Comparison of ENCODE assay signal across 13 mouse cellular contexts in genomic region chr2:127313878-127314277, GRCm38 (mm10). TPM values are rescaled to one million over a fixed set of nuclear protein-coding genes. Genes with fewer than 3 reads are reported as not detected.
A peak's percentile ranks its signal among the peaks of the same experiment; 100 is the strongest.
DNase-seq lines count a peak whose midpoint lies in the region; ATAC-seq and TF ChIP-seq lines count a peak whose summit lies in the region.
"Had no signal": no experiment of that assay in that cellular context is flagged by ENCODE, and none has a peak within 500 bp of the region (broad histone marks: within the 10 kb centered on the region; RNA-seq: fewer than 3 reads in every experiment).

No protein-coding gene starts in this region.

- intact Hi-C loops in heart, postnatal 25 days (cut with DNase I), result no loop called here
- intact Hi-C loops in left cerebral cortex, postnatal 14 days (cut with DNase I), result no loop called here

- H3K4me3 ChIP-seq in heart, embryonic 15.5 days, result no peak overlapping the region
- no peak overlapping the region for H3K4me3 ChIP-seq in lung, embryonic 16.5 days (ENCODE audit: low read length)
- H3K4me3 ChIP-seq in brown adipose tissue, adult 24 weeks (ENCODE audit: insufficient read depth, low read depth, low read length), result no peak overlapping the region
- H3K4me3 ChIP-seq in small intestine, adult 2 months (ENCODE audit: low read depth, low read length), result no peak overlapping the region

- H3K9ac ChIP-seq in heart, embryonic 15.5 days, result no peak overlapping the region
- no peak overlapping the region for H3K9ac ChIP-seq in lung, embryonic 16.5 days (ENCODE audit: low read length)
- H3K9ac ChIP-seq: hindbrain, embryonic 14.5 days had no signal

- peak overlapping the region; percentile 83 for H3K27ac ChIP-seq in heart, embryonic 15.5 days
- H3K27ac ChIP-seq in lung, embryonic 16.5 days (ENCODE audit: low read length), result peak overlapping the region; percentile 70
- H3K27ac ChIP-seq in brown adipose tissue, adult 24 weeks (replicated peaks; ENCODE audit: low read depth, low read length), result peak overlapping the region; percentile 29; the same call in 1 of the 2 replicates
- H3K27ac ChIP-seq in small intestine, adult 2 months (ENCODE audit: insufficient read depth, low read depth, low read length), result peak overlapping the region; percentile 34; the same call in 1 of the 2 replicates
- H3K27ac ChIP-seq: hindbrain, embryonic 14.5 days had no signal

- 40% methylated on average over 4 of the region's 4 CpGs for WGBS in heart, embryonic 15.5 days
- 40% methylated on average over 4 of the region's 4 CpGs for WGBS in lung, embryonic 16.5 days
- 52% methylated on average over 4 of the region's 4 CpGs for WGBS in small intestine, adult 2 months

- ATAC-seq in heart, embryonic 15.5 days (replicated peaks; ENCODE audit: insufficient number of reproducible peaks, insufficient read depth, low FRiP score, low read depth), result peak; percentile 50
- ATAC-seq in lung, embryonic 16.5 days (ENCODE audit: low read depth), result peak; percentile 74

- peaks cover 9% of the 10 kb centered on the region; the same call in 1 of the 2 replicates for H3K4me1 ChIP-seq in heart, embryonic 15.5 days (replicated peaks)
- no peaks in the 10 kb centered on the region for H3K4me1 ChIP-seq in lung, embryonic 16.5 days (replicated peaks; ENCODE audit: control insufficient read depth, insufficient read depth, low read length)
- H3K4me1 ChIP-seq in brown adipose tissue, adult 24 weeks (ENCODE audit: control insufficient read depth, insufficient read depth, insufficient read length, low read length), result peaks cover 4% of the 10 kb centered on the region
- H3K4me1 ChIP-seq in small intestine, adult 2 months (ENCODE audit: control insufficient read depth, insufficient read depth, insufficient read length, low read length), result peaks cover 2% of the 10 kb centered on the region; the same call in 1 of the 2 replicates

- peaks cover 2% of the 10 kb centered on the region; the same call in 1 of the 2 replicates for H3K9me3 ChIP-seq in heart, embryonic 15.5 days (replicated peaks)
- no peaks in the 10 kb centered on the region for H3K9me3 ChIP-seq in lung, embryonic 16.5 days (ENCODE audit: control insufficient read depth, low read length)

- no peak for TF ChIP-seq CTCF in small intestine, adult 2 months (IDR thresholded peaks at IDR 0.05; ENCODE audit: extremely low read depth, insufficient read length, insufficient replicate concordance, low read depth, low read length)

- DNase-seq in heart, postnatal 25 days (ENCODE audit: low spot score), result no peak
- DNase-seq in lung, postnatal 10 days, result no peak
- DNase-seq in left cerebral cortex, postnatal 14 days (ENCODE audit: low spot score in 2 of 2), result no peak
- no peak for DNase-seq in lung, adult 18-20 months
- DNase-seq: adrenal gland, postnatal 25 days; embryo, embryonic 11 days; layer of hippocampus, postnatal 36 days had no signal

- TF ChIP-seq POLR2A in small intestine, adult 2 months (IDR thresholded peaks at IDR 0.05; ENCODE audit: low read depth, low read length), result no peak

- H3K27me3 ChIP-seq in heart, embryonic 15.5 days, result no peaks in the 10 kb centered on the region
- no peaks in the 10 kb centered on the region for H3K27me3 ChIP-seq in lung, embryonic 16.5 days (ENCODE audit: control insufficient read depth, insufficient read depth, low read depth, low read length)
- no peaks in the 10 kb centered on the region for H3K27me3 ChIP-seq in small intestine, adult 2 months (ENCODE audit: control insufficient read depth, insufficient read depth, low read length)

- H3K36me3 ChIP-seq in heart, embryonic 15.5 days, result no peaks in the 10 kb centered on the region
- H3K36me3 ChIP-seq in lung, embryonic 16.5 days (ENCODE audit: control insufficient read depth, insufficient read depth, low read length), result no peaks in the 10 kb centered on the region
- H3K36me3 ChIP-seq in small intestine, adult 2 months (ENCODE audit: control insufficient read depth, insufficient read depth, low read length), result no peaks in the 10 kb centered on the region

- no peak overlapping the region for H3K4me2 ChIP-seq in heart, embryonic 15.5 days
- H3K4me2 ChIP-seq in lung, embryonic 16.5 days (ENCODE audit: low read depth, low read length), result no peak overlapping the region
- H3K4me2 ChIP-seq: hindbrain, embryonic 14.5 days had no signal

RNA-seq across cellular contexts. Expression of gene Dusp2, which starts 22.1 kb away (rescaled TPM):
- 11.6 and 16.7 TPM in 2 replicates for polyA plus RNA-seq in heart, embryonic 15.5 days (2015; fragmentation: Nextera tagmentation; extraction: Ambion mirVana)
- total RNA-seq in heart, postnatal 25 days (2021), result under 1 TPM; 0.31 to 0.49 TPM
- polyA plus RNA-seq in lung, embryonic 16.5 days (2015; fragmentation: Nextera tagmentation; extraction: Ambion mirVana), result 6.1 and 6.2 TPM in 2 replicates
- 0.63 TPM in 1 of 2 replicates, not detected in the other for polyA plus RNA-seq in brown adipose tissue, adult 24 weeks (2012; ENCODE audit: insufficient read depth, insufficient read length, missing spikeins)
- polyA plus RNA-seq in small intestine, adult 2 months (2012; rRNA removed), result 5.2 and 10.2 TPM in 2 replicates
- total RNA-seq in left cerebral cortex, postnatal 14 days (2021), result 1 to 10 TPM; 2.8 to 4.1 TPM

RNA-seq across cellular contexts. Expression of gene Astl, which starts 24.6 kb away (rescaled TPM):
- polyA plus RNA-seq in heart, embryonic 15.5 days (2015; fragmentation: Nextera tagmentation; extraction: Ambion mirVana), result 0.08 TPM in 1 of 2 replicates, not detected in the other
- not detected for total RNA-seq in heart, postnatal 25 days (2021)
- polyA plus RNA-seq in lung, embryonic 16.5 days (2015; fragmentation: Nextera tagmentation; extraction: Ambion mirVana), result not detected in 2 replicates
- not detected in 2 replicates for polyA plus RNA-seq in brown adipose tissue, adult 24 weeks (2012; ENCODE audit: insufficient read depth, insufficient read length, missing spikeins)
- polyA plus RNA-seq in small intestine, adult 2 months (2012; rRNA removed), result not detected in 2 replicates
- not detected for total RNA-seq in left cerebral cortex, postnatal 14 days (2021)
- total RNA-seq: adrenal gland, postnatal 25 days; layer of hippocampus, postnatal 36 days had no signal
- polyA plus RNA-seq: hindbrain, embryonic 14.5 days; neural tube, embryonic 14.5 days had no signal

RNA-seq across cellular contexts. Expression of gene Stard7, which starts 43.9 kb away (rescaled TPM):
- 99.6 and 102 TPM in 2 replicates for polyA plus RNA-seq in heart, embryonic 15.5 days (2015; fragmentation: Nextera tagmentation; extraction: Ambion mirVana)
- 100 to 1,000 TPM; 152 to 167 TPM for total RNA-seq in heart, postnatal 25 days (2021)
- 56.8 and 57.3 TPM in 2 replicates for polyA plus RNA-seq in lung, embryonic 16.5 days (2015; fragmentation: Nextera tagmentation; extraction: Ambion mirVana)
- 71.1 and 87.5 TPM in 2 replicates for polyA plus RNA-seq in brown adipose tissue, adult 24 weeks (2012; ENCODE audit: insufficient read depth, insufficient read length, missing spikeins)
- polyA plus RNA-seq in small intestine, adult 2 months (2012; rRNA removed), result 47.5 and 74.3 TPM in 2 replicates
- total RNA-seq in left cerebral cortex, postnatal 14 days (2021), result 100 to 1,000 TPM; 156 to 174 TPM

RNA-seq across cellular contexts. Expression of gene Adra2b, which starts 49.1 kb away (rescaled TPM):
- polyA plus RNA-seq in heart, embryonic 15.5 days (2015; fragmentation: Nextera tagmentation; extraction: Ambion mirVana), result 1.1 and 1.3 TPM in 2 replicates
- total RNA-seq in heart, postnatal 25 days (2021), result under 1 TPM; 0.61 to 0.88 TPM
- polyA plus RNA-seq in lung, embryonic 16.5 days (2015; fragmentation: Nextera tagmentation; extraction: Ambion mirVana), result 0.30 and 0.50 TPM in 2 replicates
- 0.38 TPM in 1 of 2 replicates, not detected in the other for polyA plus RNA-seq in brown adipose tissue, adult 24 weeks (2012; ENCODE audit: insufficient read depth, insufficient read length, missing spikeins)
- 0.48 and 0.53 TPM in 2 replicates for polyA plus RNA-seq in small intestine, adult 2 months (2012; rRNA removed)
- total RNA-seq in left cerebral cortex, postnatal 14 days (2021), result under 1 TPM; 0.42 to 0.46 TPM

Comparison
In these comparisons a context has a peak if more than half of its experiments do, and no peak if none do; other contexts are left out.
1. H3K27ac ChIP-seq: peak in every context shown above with its lines; median percentile 83 in heart, embryonic 15.5 days; 70 in lung, embryonic 16.5 days; 34 in small intestine, adult 2 months; 29 in brown adipose tissue, adult 24 weeks.